Mouse (Mus musculus): ENCODE data around the gene Rhd. TPM values are rescaled to one million over a fixed set of nuclear protein-coding genes. Genes with fewer than 3 reads are reported as not detected.

Rhd gene
- polyA plus RNA-seq, 1 experiment: 147 TPM

GRCm38 (mm10) chr4:134852438-134853255, 11.7 kb upstream of the Rhd start:
- under 1% methylated on average over 103 of the region's 106 CpGs for WGBS
- Histone ChIP-seq H3K4me3 (replicated peaks; ENCODE audit: control insufficient read depth, low read depth, low read length) (peak overlapping the region; percentile 71), H3K4me1 (ENCODE audit: control insufficient read depth, insufficient read depth, low read length) (peaks cover 2% of the 10 kb centered on the region; the same call in 1 of the 2 replicates), H3K27ac (ENCODE audit: control insufficient read depth, insufficient read depth, low read depth, low read length, poor library complexity) (peak overlapping the region; percentile 71)
- TF ChIP-seq POLR2A (IDR thresholded peaks at IDR 0.05; ENCODE audit: borderline replicate concordance, control insufficient read depth, low read depth, low read length) (no peak), CTCF (IDR thresholded peaks at IDR 0.05; ENCODE audit: control insufficient read depth, insufficient read depth, low read length) (no peak)

GRCm38 (mm10) chr4:134853259-134853636, 11.1 kb upstream of the Rhd start, which contains the start of gene Maco1:
Gene Maco1, minus strand, starts transcription at chr4:134853345.
- peak within 1 kb of the TSS; percentile 97 for H3K27ac ChIP-seq (ENCODE audit: control insufficient read depth, insufficient read depth, low read depth, low read length, poor library complexity)
- H3K4me1 ChIP-seq (ENCODE audit: control insufficient read depth, insufficient read depth, low read length): peaks cover 1% of the 10 kb centered on the region; the same call in 1 of the 2 replicates
- peak; percentile 35; the same call in 1 of the 2 replicates for TF ChIP-seq POLR2A (IDR thresholded peaks at IDR 0.05; ENCODE audit: borderline replicate concordance, control insufficient read depth, low read depth, low read length)
- TF ChIP-seq CTCF (IDR thresholded peaks at IDR 0.05; ENCODE audit: control insufficient read depth, insufficient read depth, low read length): no peak
- H3K4me3 ChIP-seq (replicated peaks; ENCODE audit: control insufficient read depth, low read depth, low read length): peak within 1 kb of the TSS; percentile 99
- under 1% methylated on average over 38 of the region's 38 CpGs for WGBS

DNA sequence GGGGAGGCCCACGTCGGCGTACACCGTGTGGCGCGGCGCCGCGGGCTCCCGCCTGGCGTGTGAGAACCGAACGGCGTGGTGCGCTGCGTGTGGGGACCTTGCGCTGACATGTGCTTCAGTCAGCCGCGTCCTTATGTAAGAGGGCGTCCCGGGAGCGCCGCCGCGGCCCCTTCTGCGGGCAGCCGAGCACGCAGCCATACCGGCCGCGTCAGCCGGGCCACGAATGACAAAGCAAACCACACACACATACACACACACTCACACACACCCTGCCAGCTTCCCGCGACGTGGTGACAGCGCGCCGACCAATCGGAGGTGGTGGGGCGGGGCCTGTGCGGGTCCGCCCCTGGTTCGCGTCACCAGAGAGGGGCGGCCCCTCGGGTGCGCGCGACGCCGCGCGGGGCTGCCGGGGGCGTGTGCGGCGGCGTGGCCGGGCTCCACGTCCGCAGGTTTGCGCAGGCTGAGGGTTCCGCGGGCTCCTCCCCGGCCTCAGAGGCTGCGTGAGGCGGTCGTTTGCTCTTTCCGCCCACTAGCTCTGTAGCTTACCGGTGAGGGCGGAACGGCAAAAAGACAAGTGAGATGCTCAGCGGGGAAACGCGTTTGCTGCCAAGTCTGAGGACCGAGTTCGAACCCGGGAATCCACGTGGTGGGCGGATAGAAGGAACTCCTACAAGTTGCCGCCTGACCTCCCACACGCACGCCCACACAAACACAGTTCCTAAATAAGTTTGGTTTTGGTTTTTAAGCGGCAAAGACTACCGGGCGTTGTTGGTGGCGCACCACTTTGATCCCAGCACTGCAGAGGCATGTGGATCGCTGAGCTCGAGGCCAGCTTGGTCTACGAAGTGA, 10.5 kb upstream of the Rhd start:
- WGBS: under 1% methylated on average over 91 of the region's 91 CpGs
- peak overlapping the region; percentile 97 for H3K27ac ChIP-seq (ENCODE audit: control insufficient read depth, insufficient read depth, low read depth, low read length, poor library complexity)

GRCm38 (mm10) chr4:134855371-134855770, 9.0 kb upstream of the Rhd start:
- WGBS: 81% methylated on average over 3 of the region's 3 CpGs
- no peak overlapping the region for H3K27ac ChIP-seq (ENCODE audit: control insufficient read depth, insufficient read depth, low read depth, low read length, poor library complexity)
- no peaks in the 10 kb centered on the region; the same call in 1 of the 2 replicates for H3K4me1 ChIP-seq (ENCODE audit: control insufficient read depth, insufficient read depth, low read length)
- no peak for TF ChIP-seq CTCF (IDR thresholded peaks at IDR 0.05; ENCODE audit: control insufficient read depth, insufficient read depth, low read length)
- no peak for TF ChIP-seq POLR2A (IDR thresholded peaks at IDR 0.05; ENCODE audit: borderline replicate concordance, control insufficient read depth, low read depth, low read length)
- H3K4me3 ChIP-seq (replicated peaks; ENCODE audit: control insufficient read depth, low read depth, low read length): no peak overlapping the region

More for the DNA sequence above, 10.5 kb upstream of the Rhd start:
- Histone ChIP-seq H3K4me3 (replicated peaks; ENCODE audit: control insufficient read depth, low read depth, low read length) (peak overlapping the region; percentile 99), H3K4me1 (ENCODE audit: control insufficient read depth, insufficient read depth, low read length) (no peaks in the 10 kb centered on the region; the same call in 1 of the 2 replicates)
- TF ChIP-seq POLR2A (IDR thresholded peaks at IDR 0.05; ENCODE audit: borderline replicate concordance, control insufficient read depth, low read depth, low read length) (peak; percentile 60; the same call in 1 of the 2 replicates), CTCF (IDR thresholded peaks at IDR 0.05; ENCODE audit: control insufficient read depth, insufficient read depth, low read length) (no peak)

DNA sequence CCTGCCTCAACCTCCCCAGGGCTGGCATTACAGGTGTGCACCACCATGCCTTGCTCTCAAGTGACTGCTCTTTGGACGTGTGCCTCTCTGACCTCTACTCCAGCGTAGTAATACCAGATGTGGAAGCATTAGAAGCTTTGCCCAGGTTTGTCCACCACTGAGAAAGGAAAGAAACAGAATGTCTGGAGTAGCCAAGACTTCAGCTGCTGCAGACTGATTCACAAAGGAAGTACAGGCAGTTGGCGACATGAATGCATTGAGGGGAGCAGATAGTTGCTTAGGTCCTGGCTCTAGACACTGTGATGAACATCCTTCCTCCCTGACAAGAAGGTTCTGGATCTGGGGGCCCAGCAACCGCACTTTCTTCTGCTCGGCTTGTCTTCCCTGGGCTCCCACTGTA, 8.3 kb upstream of the Rhd start:
- TF ChIP-seq POLR2A (IDR thresholded peaks at IDR 0.05; ENCODE audit: borderline replicate concordance, control insufficient read depth, low read depth, low read length) (no peak), CTCF (IDR thresholded peaks at IDR 0.05; ENCODE audit: control insufficient read depth, insufficient read depth, low read length) (no peak)
- Histone ChIP-seq H3K27ac (ENCODE audit: control insufficient read depth, insufficient read depth, low read depth, low read length, poor library complexity) (no peak overlapping the region), H3K4me1 (ENCODE audit: control insufficient read depth, insufficient read depth, low read length) (no peaks in the 10 kb centered on the region; the same call in 1 of the 2 replicates), H3K4me3 (replicated peaks; ENCODE audit: control insufficient read depth, low read depth, low read length) (no peak overlapping the region)
- 85% methylated on average over 5 of the region's 5 CpGs for WGBS

DNA sequence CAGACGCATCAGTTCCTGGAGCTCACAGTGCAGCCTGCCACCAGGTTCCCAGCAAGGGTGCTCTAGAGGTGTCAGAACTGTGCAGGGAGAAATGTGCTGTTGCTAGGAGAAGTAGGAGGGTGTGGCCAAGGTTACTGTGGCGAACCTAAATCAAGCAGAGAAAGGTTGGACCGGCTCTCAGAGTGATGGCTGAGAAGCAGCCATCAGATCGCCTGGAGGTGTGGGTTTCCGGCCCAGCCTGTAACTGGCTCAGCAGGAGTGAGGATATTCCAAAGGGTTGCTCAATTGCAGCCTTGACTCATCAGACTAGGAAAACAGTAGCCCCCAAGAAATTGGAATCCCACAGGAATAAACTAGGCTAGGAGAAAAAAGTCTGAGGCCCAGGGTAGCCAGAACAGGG, 7.8 kb upstream of the Rhd start:
- TF ChIP-seq CTCF (IDR thresholded peaks at IDR 0.05; ENCODE audit: control insufficient read depth, insufficient read depth, low read length) (no peak), POLR2A (IDR thresholded peaks at IDR 0.05; ENCODE audit: borderline replicate concordance, control insufficient read depth, low read depth, low read length) (no peak)
- H3K4me3 ChIP-seq (replicated peaks; ENCODE audit: control insufficient read depth, low read depth, low read length): no peak overlapping the region
- no peak overlapping the region for H3K27ac ChIP-seq (ENCODE audit: control insufficient read depth, insufficient read depth, low read depth, low read length, poor library complexity)
- WGBS: 73% methylated on average over 5 of the region's 5 CpGs
- H3K4me1 ChIP-seq (ENCODE audit: control insufficient read depth, insufficient read depth, low read length): no peaks in the 10 kb centered on the region; the same call in 1 of the 2 replicates

GRCm38 (mm10) chr4:134858494-134858893, 5.8 kb upstream of the Rhd start:
- H3K4me3 ChIP-seq (replicated peaks; ENCODE audit: control insufficient read depth, low read depth, low read length): no peak overlapping the region
- peaks cover 1% of the 10 kb centered on the region; the same call in 1 of the 2 replicates for H3K4me1 ChIP-seq (ENCODE audit: control insufficient read depth, insufficient read depth, low read length)
- WGBS: 86% methylated on average over 4 of the region's 4 CpGs
- H3K27ac ChIP-seq (ENCODE audit: control insufficient read depth, insufficient read depth, low read depth, low read length, poor library complexity): no peak overlapping the region
- TF ChIP-seq POLR2A (IDR thresholded peaks at IDR 0.05; ENCODE audit: borderline replicate concordance, control insufficient read depth, low read depth, low read length) (no peak), CTCF (IDR thresholded peaks at IDR 0.05; ENCODE audit: control insufficient read depth, insufficient read depth, low read length) (no peak)

DNA sequence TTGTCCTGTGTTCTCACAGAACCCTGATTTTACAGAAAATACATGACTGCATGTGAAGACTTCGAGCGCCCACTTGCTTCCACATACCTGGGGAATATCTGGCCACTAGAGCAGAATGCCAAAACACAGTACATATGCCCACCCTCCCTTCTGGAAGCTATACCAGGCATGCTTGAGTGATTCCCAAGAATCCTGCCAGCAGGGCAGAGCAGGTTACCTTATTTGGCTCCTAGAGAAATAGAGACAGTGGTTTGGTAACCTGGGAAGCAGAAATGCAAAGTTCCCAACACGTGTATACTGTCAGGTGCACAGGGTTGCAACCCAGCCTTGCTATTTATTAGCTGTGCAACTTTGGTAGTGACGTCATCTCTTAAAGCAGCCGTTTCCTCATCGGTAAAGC, 2.5 kb upstream of the Rhd start:
- WGBS: 73% methylated on average over 6 of the region's 6 CpGs
- Histone ChIP-seq H3K4me1 (ENCODE audit: control insufficient read depth, insufficient read depth, low read length) (peaks cover 1% of the 10 kb centered on the region; the same call in 1 of the 2 replicates), H3K27ac (ENCODE audit: control insufficient read depth, insufficient read depth, low read depth, low read length, poor library complexity) (no peak overlapping the region), H3K4me3 (replicated peaks; ENCODE audit: control insufficient read depth, low read depth, low read length) (no peak overlapping the region)
- TF ChIP-seq CTCF (IDR thresholded peaks at IDR 0.05; ENCODE audit: control insufficient read depth, insufficient read depth, low read length): no peak
- no peak for TF ChIP-seq POLR2A (IDR thresholded peaks at IDR 0.05; ENCODE audit: borderline replicate concordance, control insufficient read depth, low read depth, low read length)

All from bone marrow, adult 2 months (tissue).